Mouse (Mus musculus) neural tube, embryonic 14.5 days (tissue): ENCODE data around the gene Wdr18. TPM values are rescaled to one million over a fixed set of nuclear protein-coding genes. Genes with fewer than 3 reads are reported as not detected.

Experiments
- ATAC-seq: fragments of 200-750 bp; cut with Nextera tagmentation; 2 replicates; pipeline ENCODE4 v1.8.0; 2017; ENCODE audit warnings: low read depth, mild to moderate bottlenecking, moderate TSS enrichment, moderate library complexity
- H3K27ac ChIP-seq: fragments of 300-500 bp; sonication (generic); 2 replicates; pipeline ENCODE4 v1.5.1; 2014; ENCODE audit warnings: low read depth, mild to moderate bottlenecking, control low read depth, low read length, moderate library complexity, mixed read lengths
- H3K27me3 ChIP-seq: fragments of 300-500 bp; sonication (generic); 2 replicates; pipeline ENCODE4 v1.6.1; 2014; ENCODE audit warnings: low read length; ENCODE audit not compliant: control insufficient read depth, insufficient read depth
- H3K36me3 ChIP-seq: fragments of 300-500 bp; sonication (generic); 2 replicates; pipeline ENCODE4 v1.6.1; 2014; ENCODE audit warnings: low read length, mixed read lengths; ENCODE audit not compliant: control insufficient read depth, insufficient read depth
- H3K4me1 ChIP-seq: fragments of 300-500 bp; sonication (generic); 2 replicates; pipeline ENCODE4 v1.6.1; 2014; ENCODE audit warnings: low read length; ENCODE audit not compliant: control insufficient read depth, insufficient read depth
- H3K4me2 ChIP-seq: fragments of 300-500 bp; sonication (generic); 2 replicates; pipeline ENCODE4 v1.6.1; 2014; ENCODE audit warnings: mild to moderate bottlenecking, low read depth, low read length, control low read depth
- H3K4me3 ChIP-seq: fragments of 300-500 bp; sonication (generic); 2 replicates; pipeline ENCODE4 v1.5.1; 2014; ENCODE audit warnings: low read depth, low read length, control low read depth, mixed read lengths
- H3K9ac ChIP-seq: fragments of 300-500 bp; sonication (generic); replicated peaks from 2 replicates; pipeline ENCODE4 v1.6.1; 2014; ENCODE audit warnings: low read depth, mild to moderate bottlenecking, control low read depth, low read length, mixed read lengths
- H3K9me3 ChIP-seq: fragments of 300-500 bp; sonication (generic); 2 replicates; pipeline ENCODE4 v1.6.1; 2016; ENCODE audit warnings: low read length; ENCODE audit not compliant: control insufficient read depth
- WGBS: fragments of 180-500 bp; shearing (Covaris S2); extraction: QIAGEN DNeasy Blood & Tissue Kit; methylation state at CpG from one replicate; pipeline ENCODE4 v1.1.7; 2014; 5-methylcytosine and 5-hydroxymethylcytosine counted together
- polyA plus RNA-seq: library from polyadenylated mRNA; unstranded; fragments of >200 nt; fragmentation: Nextera tagmentation; extraction: Ambion mirVana; gene quantifications from 2 replicates; pipeline ENCODE4 v1.2.1, GENCODE M21; 2014

Wdr18 gene
- polyA plus RNA-seq, 1 experiment from 2014 or later = 103 TPM

DNA sequence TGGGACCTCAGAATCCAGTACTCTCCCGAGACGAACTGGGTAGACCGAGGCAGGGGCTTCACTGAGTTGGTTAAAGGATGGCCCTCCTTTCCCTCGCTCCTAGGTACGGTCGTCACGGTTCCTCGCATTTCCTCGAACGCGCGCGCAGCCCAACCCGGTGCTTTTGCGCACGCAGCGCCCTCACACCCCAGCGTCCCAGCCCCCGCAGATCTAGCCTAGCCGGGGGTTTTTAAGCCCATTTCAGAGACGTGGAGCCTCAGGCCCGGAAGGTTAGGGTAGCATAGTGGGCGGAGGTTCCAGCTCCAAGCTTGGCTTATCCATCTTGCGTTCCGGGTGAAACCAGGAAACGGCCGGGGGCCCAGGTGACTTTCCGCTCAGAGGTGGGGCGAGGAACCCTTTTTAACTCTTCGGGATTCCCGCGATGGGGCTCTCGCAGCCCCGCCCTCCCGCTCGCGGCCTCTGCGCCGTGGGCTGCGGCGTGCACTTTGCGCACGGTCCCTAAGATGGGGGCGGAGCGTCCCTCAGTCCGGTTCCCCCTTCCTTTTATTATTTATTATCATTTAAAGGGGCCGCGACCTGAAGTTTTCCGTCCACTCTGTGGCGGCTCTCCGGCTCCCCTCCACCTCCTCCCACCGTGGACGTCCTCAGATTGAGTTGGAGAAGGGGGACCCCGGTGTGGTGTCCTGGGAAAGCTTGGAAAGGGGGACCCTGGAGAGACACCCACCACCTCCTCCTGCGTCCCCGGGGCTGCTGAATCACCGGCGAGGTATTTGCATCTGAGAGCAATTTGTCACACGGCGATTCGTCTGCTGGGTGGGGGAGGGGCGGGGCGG lies 33.2 kb upstream of the Wdr18 start, which contains the start of gene Arid3a:
TSS of gene Arid3a (plus strand) at position 553 of the 833 bp plus-strand sequence.
- under 1% methylated on average over 63 of the region's 63 CpGs for WGBS
- Histone ChIP-seq H3K9me3 (no peaks in the 10 kb centered on the region), H3K36me3 (0 out of 2 replicates have a peak, but pooled peaks cover 6% of the 10 kb centered on the region), H3K27ac (peak within 1 kb of the TSS; percentile 92), H3K27me3 (peaks cover 17% of the 10 kb centered on the region), H3K9ac (peak within 1 kb of the TSS; percentile 91), H3K4me1 (peaks cover 15% of the 10 kb centered on the region), H3K4me3 (peak within 1 kb of the TSS; percentile 88), H3K4me2 (peak within 1 kb of the TSS; percentile 83)
- peak; percentile 73 for ATAC-seq

DNA sequence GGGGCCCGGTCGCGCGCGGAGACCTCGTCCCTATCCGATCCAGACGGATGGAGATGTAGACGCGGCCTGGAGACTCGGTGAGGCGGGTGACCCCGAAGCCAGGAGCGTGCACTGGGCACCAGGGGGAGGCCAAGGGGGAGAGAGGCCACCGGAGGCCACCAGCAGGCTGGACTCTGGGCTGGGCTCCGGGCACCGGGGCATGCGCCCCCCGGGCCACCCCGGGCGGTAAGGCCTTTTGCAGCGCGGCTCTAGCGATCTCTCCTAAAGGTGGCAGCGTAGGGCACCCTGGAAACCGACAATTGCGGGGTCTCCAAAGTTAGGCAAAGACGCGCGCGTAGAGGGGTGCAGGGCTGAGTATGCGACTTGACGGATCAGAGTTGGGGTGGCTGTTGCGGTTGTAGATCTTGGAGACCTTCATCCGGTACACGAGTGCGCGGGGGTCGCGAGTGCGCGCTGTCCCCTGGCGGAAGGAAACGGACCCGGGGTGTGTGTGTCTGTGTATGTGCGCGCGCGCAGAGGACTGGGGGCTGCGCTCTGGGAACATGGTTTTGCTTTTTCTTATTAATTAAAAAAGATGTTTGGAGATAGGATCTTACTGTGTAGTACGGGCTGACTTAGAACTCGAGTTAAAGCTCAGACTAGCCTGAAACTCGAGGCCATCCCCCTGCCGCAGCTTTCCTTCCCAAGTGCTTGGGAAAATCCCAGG lies 32.5 kb upstream of the Wdr18 start:
- peak overlapping the region; percentile 91 for H3K9ac ChIP-seq
- peak overlapping the region; percentile 92 for H3K27ac ChIP-seq
- H3K4me2 ChIP-seq = peak overlapping the region; percentile 83
- H3K27me3 ChIP-seq = peaks cover 10% of the 10 kb centered on the region
- H3K9me3 ChIP-seq = no peaks in the 10 kb centered on the region
- H3K4me3 ChIP-seq = peak overlapping the region; percentile 88
- peak; percentile 36 for ATAC-seq
- under 1% methylated on average over 54 of the region's 54 CpGs for WGBS
- peaks cover 17% of the 10 kb centered on the region for H3K4me1 ChIP-seq
- H3K36me3 ChIP-seq = peaks cover 9% of the 10 kb centered on the region

DNA sequence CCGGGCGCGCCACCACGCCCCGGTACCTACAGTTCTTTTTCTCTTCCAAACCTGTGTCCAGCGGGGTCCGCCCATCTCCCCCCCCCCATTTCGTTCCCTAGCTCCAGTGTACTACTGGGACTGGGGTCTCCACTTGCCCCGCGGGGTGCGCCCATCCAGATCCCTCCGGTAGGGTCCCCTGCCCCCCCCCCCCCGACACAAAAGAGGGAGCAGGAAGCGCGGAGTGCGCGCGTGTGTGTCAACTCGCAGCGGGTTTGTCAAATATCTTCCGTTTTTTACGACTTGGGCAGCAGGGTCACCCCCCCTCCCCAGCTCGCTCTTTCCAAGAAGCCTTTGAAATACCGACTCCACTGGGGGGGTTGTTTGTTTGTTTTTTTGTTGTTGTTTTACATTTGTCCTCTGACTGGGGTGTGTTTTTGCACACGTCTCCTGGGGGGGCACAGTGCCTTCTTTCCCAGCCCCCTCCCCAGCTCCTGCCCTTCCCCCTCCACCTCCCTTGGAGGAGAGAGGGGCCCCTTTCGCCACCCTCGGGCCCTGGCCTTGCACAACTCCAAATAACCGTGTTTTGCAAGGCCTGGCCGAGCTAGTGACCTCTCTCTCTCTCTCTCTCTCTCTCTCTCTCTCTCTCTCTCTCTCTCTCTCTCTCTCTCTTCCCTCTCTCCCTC lies 31.8 kb upstream of the Wdr18 start:
- Histone ChIP-seq H3K27me3 (peaks cover 3% of the 10 kb centered on the region; the same call in 1 of the 2 replicates), H3K4me1 (peaks cover 22% of the 10 kb centered on the region), H3K9ac (peak overlapping the region; percentile 91), H3K36me3 (peaks cover 13% of the 10 kb centered on the region), H3K27ac (peak overlapping the region; percentile 92), H3K4me3 (peak overlapping the region; percentile 88), H3K9me3 (no peaks in the 10 kb centered on the region), H3K4me2 (peak overlapping the region; percentile 83)
- 0% methylated on average over 28 of the region's 29 CpGs for WGBS
- no peak for ATAC-seq

DNA sequence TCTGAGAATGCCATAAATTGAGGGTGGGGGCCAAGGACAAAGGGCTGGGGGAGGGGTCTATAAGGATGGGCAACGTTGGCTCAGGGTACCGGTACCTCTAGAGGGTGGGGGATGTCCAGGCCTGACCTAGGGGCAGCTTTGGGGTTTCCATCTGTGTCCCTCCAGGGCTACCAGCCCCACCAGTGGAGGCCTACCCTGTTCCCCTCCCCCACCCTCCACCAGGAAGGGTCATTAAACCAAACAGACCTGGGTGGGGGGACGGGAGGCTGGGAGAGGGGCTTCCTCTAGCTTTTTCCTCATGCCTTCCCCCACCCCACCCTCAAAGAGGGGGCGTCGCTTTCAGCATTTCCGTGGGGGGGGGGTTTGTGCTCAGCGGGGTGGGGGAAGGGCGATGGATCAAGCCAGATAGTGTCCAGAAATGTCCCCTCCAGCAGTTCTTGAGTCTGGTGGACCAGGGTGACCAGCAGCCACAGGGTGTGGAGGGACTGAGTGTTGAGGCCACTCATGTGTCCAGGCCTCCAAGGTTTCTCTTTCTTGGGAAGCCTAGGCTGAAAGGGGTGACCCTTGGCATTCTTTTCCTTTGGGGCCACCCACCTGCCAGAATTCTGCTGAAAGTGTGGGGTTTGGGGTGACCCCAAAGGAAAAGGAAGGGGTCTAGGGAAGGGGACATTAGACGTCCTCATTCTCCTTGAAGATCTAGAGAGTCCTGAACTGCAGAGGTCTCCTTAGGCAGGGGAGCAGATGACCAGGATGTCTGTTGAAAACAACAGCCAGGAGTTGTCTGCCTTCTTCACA lies 30.8 kb upstream of the Wdr18 start:
- Histone ChIP-seq H3K27me3 (no peaks in the 10 kb centered on the region), H3K9me3 (no peaks in the 10 kb centered on the region), H3K4me1 (peaks cover 28% of the 10 kb centered on the region), H3K27ac (peak overlapping the region; percentile 62; the same call in 1 of the 2 replicates), H3K4me2 (peak overlapping the region; percentile 83), H3K36me3 (peaks cover 13% of the 10 kb centered on the region), H3K4me3 (peak overlapping the region; percentile 88), H3K9ac (peak overlapping the region; percentile 91)
- WGBS = 12% methylated on average over 9 of the region's 9 CpGs
- no peak for ATAC-seq

DNA sequence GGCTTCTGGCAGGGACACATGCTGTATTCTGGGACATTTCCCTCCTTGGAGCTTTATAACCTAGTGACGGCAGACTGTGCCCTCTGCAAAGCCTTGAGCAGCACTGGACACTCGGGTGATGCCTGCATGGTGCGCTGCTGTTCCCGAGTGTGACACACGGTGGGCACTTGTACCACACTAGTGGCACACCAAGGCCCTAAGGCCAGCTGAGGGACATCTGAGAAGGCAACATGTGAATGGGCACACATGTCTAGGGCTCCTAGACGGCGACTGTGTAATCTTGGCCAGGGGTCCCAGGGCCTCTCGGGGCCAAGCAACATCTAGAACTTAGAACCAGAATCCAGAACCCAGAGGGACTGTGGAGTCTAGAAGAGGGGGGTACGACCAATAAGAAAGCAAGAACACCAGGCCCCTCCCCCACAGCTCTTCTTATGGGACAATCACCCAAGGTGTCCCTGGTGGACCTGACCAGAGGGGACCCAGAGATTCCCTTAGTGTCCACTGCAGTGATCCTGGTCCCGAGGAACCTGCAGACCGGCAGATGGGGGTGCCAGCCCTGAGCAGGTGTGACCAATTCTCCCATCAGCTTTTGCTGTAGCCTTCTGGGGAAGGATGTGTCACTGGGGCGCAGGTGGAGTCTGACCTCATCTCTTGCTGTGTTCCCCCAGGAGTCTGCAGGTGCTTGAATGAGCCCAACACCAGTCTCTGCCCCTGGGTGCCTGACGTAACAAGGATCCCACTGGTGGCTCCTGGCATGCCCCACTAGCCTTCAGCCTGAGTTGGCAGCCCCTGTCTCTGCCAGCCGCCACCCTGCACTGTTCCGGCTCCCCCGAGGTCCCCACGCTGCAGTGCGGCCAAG lies 29.8 kb upstream of the Wdr18 start:
- no peaks in the 10 kb centered on the region for H3K27me3 ChIP-seq
- H3K4me3 ChIP-seq = no peak overlapping the region; the same call in 1 of the 2 replicates
- ATAC-seq = no peak
- 0 out of 2 replicates have a peak overlapping the region, but pooled peaks have one; percentile 7 for H3K27ac ChIP-seq
- peaks cover 13% of the 10 kb centered on the region for H3K36me3 ChIP-seq
- H3K9me3 ChIP-seq = no peaks in the 10 kb centered on the region
- H3K4me2 ChIP-seq = peak overlapping the region; percentile 83; the same call in 1 of the 2 replicates
- peaks cover 28% of the 10 kb centered on the region for H3K4me1 ChIP-seq
- WGBS = 80% methylated on average over 18 of the region's 18 CpGs
- H3K9ac ChIP-seq = 0 out of 2 replicates have a peak overlapping the region, but pooled peaks have one; percentile 21

DNA sequence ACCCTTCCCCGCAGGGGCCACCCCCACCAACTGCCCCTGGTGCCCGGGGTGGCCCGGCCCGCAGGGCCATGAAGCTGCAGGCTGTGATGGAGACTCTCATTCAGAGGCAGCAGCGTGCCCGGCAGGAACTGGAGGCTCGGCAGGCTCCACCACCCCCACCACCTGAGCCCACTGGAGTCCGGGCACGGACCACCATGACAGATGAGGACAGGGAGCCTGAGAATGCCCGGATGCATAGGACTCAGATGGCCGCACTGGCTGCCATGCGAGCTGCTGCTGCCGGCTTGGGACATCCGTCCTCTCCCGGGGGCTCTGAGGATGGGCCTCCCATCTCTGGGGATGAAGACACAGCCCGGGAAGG lies 29.1 kb upstream of the Wdr18 start:
- no peak for ATAC-seq
- Histone ChIP-seq H3K4me1 (peaks cover 28% of the 10 kb centered on the region), H3K9me3 (no peaks in the 10 kb centered on the region), H3K36me3 (peaks cover 13% of the 10 kb centered on the region), H3K9ac (0 out of 2 replicates have a peak overlapping the region, but pooled peaks have one; percentile 21), H3K27me3 (no peaks in the 10 kb centered on the region), H3K4me3 (no peak overlapping the region), H3K4me2 (peak overlapping the region; percentile 14; the same call in 1 of the 2 replicates), H3K27ac (no peak overlapping the region)
- 56% methylated on average over 16 of the region's 16 CpGs for WGBS

DNA sequence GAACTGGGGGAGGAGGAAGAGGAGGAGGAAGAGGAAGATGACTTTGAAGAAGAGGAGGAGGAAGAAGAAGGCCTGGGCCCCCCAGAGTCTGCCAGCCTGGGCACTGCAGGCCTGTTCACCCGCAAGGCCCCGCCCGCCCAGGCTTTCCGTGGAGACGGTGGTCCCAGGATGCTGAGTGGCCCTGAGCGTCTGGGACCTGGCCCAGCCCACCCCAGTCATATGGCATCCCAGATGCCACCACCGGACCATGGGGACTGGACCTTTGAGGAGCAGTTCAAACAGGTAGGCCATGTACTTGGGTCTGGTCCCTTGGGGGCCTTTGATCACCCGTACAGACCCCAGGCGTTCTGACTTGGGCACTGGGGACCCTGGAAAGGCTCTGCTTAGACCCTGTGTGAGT lies 28.2 kb upstream of the Wdr18 start:
- no peak for ATAC-seq
- Histone ChIP-seq H3K9me3 (no peaks in the 10 kb centered on the region), H3K4me2 (no peak overlapping the region), H3K4me3 (no peak overlapping the region), H3K36me3 (peaks cover 13% of the 10 kb centered on the region), H3K9ac (no peak overlapping the region), H3K27ac (no peak overlapping the region), H3K4me1 (peaks cover 28% of the 10 kb centered on the region), H3K27me3 (no peaks in the 10 kb centered on the region)
- 81% methylated on average over 9 of the region's 9 CpGs for WGBS
